Mouse (Mus musculus): ENCODE data around the gene Sned1.
"Not testable (repeated sequence)": the region's sequence is repeated elsewhere in the genome, so short reads cannot be mapped to it uniquely, and the experiment has no call there.

Sned1 gene

DNA sequence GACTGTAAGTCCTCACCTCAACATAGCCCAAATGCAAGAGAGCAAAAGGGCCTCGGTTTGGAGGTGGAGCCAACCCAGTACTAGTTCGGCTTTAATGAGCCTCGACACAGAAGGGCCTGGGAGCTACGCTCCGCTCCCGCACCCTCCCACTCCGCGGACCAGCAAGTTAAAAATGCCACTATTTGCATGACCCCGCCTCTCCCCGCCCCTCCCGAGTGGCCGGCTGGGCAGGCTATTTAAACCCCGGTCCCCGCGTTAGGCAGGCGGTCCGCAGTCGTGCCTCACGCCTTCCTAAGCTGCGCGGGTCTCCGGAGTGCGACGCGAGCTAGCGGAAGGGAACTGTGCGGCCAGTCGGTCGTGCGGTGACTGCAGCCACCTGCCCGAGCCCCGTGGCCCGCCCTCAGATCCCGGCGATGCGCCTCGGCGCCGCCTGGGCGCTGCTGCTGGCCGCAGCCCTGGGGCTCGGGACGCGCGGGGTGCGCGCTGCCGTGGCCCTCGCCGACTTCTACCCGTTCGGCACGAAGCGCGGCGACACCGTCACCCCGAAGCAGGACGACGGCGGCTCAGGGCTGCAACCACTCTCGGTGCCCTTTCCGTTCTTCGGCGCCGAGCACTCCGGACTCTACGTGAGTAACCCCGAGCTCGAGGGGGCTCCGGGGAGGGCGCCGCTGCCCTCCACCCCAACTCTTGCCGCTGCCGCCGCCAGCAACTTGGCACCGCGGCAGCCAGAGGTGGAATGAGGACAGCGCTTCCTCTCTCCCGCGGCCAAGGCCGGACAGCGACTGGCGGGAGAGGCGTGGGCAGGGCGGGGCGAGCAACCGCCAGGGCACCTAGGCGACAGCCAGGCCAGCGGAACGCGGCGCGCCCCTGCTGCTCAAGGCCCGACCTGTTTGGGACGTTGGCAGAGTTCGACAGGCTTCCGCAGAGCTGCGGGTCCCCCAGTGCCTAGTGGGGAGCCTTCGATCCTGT lies at the start of gene Sned1:
Gene Sned1 (plus strand): TSS at position 266 of the 969 bp plus-strand sequence.
- peak; percentile 94 for DNase-seq

DNA sequence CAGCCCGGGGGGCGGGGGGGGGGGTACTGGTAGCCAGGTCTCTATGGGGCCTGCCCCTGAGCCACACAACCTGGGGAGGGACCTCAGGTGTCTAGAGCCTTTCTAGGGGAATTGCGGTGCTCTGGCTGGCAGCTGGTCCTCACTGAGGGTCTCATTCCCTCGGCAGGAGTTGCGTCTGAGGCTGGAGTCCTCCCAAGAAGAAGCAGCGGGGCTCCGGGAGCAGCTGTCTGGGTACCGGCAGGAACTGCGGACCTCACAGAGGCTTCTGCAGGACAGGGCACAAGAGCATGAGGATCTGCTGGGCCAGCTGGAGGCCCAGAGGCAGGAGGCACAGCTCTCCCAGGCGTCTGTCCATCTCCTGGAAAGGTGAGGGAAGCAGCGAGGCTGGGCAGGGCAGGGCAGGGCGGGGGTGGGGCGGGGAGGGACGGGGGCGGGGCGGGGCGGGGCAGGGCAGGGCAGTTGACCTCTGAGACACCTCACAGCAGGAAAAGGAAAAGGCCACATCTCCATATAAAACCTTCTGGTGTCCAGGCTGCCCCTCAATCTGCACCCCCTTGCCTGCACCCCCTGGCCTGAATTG lies 44.8 kb upstream of the Sned1 start:
- no peak for DNase-seq

DNA sequence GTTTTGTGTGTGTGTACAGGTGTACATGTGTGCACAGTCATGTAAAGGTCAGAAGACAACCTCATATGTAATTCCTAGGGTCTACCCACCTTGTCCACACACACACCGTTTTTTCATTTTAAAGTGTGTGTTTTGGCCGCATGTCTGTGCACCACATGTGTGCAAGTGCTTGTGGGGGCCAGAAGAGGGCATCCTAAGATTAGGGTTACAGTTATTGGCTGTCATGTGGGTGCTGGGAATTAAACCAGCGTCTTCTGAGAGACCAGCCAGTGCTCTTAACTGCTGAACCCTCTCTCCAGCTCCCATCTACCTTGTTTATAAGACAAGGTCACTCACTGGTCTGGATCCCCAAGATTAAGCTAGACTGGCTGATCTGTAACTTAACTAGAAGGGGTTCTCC lies 40.7 kb upstream of the Sned1 start:
- no peak for DNase-seq

DNA sequence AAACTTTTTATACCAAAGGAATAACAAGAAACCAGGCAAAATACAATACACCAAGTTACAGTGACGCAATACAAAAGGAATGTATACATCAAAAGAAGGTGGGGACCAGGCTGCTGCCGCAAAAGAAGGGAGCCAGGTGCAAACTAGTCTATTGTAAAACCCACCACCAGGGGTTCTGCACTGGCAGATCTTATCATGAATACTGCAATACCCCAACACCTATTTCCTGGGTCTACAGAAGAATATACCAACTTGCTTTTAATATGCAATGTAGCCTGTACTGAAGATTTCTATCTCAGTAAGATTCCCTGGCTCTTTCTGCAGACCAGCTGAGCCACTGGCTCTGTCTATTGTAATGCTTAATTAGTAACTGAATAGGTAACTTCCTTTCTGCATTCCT lies 38.2 kb upstream of the Sned1 start:
- not testable (repeated sequence) for DNase-seq

DNA sequence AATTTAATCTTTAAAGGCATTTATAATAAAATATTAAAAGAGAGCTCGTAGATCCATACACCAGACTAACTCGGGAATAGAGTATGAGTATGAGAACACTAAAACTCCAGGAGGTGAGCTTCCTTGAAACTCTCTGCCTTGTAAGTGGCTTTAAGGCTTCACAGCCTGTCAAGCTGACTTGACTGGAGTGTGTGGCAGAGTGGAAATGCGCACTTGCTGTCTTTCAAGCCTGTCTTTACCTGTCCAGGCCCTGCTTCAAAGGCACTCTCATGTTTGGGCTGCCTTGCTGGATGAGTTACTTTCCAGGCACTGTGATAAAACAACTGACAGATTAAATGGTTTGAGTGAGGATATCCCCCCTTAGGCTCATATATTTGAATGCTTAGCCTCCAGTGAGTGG lies 37.7 kb upstream of the Sned1 start:
- DNase-seq: no peak

DNA sequence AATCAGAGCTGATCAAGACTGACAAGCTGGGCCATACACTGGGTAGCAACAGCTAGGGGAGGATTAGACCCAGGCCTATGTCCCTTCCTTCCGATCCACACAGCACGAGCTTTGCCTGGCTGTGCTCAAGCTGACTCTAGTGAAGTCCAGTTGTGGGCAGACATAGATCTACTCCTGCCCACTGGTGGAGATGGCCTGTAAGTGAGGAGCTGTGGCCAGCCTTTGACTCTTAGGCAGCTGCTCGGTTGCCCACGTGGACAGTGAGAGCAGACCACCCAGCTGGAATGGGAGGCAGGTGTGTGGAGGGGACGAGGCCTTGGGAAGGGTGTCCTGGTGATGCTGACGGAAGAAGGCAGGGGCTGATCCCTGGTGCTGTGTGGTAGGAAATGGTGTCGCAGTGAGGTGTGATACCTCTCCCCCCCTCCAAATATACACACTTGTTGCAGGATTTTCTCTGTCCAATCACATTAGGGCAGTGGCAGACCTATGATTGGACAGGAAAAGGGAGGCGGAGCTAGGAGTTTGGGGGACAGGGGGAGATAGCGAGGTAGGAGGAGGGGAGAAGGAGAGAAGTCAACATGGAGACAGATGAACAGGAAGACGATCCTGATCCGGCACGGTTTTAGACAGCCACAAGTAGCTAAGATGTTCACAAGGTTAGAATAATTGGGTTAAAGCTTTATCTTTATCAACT lies 29.2 kb upstream of the Sned1 start:
- no peak for DNase-seq

DNA sequence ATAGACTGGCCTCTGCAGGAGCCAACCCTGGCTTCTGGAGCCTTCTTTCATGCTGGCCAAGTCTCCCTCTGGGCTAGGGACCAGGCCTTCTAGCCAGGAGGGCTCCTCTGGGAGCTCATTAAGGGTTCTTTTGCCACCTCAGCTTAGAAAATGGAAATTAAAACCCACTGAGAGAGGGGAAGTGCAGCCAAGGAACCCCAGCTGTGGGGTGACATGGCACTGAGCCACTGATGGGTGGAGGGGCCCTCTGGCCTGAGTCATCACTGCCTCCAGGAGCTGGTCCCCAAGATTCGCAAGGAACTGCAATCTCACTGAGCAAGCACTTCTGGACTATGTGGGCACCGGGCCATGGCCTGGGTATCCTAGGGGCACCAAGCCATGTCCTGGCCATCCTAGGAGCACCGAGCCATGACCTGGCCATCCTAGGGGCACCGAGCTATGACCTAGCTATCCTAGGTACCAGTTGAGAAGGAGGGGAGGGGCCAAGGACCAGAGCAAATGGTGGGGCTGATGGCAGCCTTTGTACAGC lies 28.0 kb upstream of the Sned1 start:
- no peak for DNase-seq

DNA sequence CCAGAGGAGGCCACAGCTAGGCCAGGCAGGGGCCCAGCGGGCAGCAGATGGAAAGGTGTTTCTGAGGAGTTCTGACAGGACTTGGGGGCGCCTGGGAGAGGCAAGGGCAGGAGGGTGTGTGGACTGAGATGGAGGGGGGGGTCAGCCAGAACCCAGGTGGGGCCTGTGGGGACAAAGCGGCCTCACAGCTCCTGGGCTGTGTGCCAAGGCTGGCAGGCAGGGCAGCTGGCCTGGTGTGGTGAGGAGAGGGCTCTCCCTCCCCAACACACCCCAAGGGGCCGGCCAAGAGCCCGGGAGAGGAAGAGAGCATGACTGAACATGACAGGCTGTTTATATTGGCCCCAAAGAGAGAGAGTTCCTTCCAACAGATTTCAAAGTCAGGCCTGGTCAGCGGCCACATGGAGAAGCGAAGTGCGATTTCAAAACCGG lies 25.4 kb upstream of the Sned1 start:
- peak; percentile 55 for DNase-seq

DNA sequence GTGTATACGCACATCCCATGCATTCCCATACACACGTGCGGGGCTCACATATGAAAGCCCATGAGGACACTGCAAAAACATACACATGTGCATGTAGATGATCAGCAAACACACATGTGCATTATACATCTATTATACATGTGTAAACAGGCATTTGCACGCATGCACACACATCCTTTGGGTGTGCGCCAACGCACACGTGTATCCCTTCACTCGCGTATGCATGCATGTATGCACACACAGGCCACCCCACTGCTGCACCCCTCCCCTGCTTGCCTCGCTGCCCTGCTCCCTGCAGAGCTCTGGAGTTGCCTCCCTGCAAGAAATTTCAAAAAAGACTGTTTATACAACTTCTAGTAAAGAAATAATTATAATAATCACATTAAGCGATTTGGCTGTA lies 24.6 kb upstream of the Sned1 start:
- DNase-seq: no peak

DNA sequence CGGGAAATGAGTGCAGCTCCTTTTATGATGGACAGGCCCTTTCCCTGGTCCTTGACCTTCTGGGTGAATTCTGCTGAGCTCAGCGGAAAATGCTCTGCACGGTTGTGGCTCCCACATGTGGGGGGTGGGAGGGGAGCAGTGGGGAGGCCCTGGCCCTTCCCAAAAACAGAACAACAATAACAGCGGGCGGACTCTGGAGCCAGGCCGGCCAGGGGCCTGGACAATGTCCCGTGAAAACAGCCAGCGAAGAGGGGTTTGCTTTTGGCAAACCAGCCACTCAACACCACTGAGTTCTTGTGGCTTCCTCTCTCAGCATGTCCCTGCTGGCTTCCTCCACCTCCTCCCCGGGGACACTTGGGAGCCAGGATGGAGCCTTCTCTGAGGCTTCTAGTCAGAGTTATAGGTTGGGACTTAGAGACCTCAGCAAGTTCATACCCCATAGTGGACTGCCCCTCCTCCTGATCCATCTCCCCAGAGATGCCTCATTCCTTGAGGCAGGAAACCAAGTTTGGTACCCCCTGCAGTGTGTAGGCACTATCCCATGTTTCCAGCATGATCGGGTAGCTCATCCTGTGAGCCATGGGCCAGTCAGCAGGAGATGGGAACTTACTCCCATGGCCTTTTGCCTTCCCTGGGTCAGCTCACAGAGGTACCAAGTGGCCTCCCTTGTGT lies 24.0 kb upstream of the Sned1 start:
- peak; percentile 44 for DNase-seq

DNA sequence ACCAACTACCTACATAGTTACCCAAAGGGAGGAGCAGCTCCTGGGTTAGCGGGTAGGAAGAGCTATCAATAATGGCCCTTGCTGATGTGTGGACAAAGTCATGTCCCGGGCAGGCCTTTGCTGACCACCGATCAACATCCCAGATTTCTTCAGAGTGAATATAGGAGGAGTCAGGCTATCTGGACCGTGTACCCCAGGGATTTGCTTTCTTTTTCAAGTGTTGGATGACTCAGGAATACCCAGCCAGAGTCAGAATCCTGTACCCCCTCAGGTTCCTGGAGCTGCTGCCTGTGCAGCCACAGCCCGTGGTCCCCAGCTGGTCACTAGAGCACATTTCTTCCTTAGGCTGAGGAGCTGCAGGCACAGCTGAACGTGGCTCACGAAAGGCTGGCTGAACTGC lies 23.2 kb upstream of the Sned1 start:
- no peak for DNase-seq

DNA sequence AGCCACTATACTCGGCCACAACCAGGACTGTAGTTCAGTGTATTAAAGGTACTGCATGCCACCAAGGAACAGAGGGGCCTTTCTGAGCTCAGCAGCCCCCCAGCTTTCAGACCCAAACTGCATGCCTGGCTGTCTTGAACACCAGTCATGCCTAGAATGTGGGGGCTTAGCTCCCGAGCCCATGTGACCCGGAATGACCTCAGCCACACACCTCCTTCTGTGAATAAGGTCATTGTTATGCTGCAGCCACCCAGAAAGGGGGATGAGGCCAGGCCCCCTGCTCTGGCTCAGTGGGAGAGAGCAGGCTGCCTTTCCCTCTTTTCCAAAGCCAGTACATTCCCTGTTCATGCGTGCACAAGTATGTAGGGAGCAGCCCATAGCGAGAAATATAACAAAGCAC lies 21.0 kb upstream of the Sned1 start:
- no peak for DNase-seq

DNA sequence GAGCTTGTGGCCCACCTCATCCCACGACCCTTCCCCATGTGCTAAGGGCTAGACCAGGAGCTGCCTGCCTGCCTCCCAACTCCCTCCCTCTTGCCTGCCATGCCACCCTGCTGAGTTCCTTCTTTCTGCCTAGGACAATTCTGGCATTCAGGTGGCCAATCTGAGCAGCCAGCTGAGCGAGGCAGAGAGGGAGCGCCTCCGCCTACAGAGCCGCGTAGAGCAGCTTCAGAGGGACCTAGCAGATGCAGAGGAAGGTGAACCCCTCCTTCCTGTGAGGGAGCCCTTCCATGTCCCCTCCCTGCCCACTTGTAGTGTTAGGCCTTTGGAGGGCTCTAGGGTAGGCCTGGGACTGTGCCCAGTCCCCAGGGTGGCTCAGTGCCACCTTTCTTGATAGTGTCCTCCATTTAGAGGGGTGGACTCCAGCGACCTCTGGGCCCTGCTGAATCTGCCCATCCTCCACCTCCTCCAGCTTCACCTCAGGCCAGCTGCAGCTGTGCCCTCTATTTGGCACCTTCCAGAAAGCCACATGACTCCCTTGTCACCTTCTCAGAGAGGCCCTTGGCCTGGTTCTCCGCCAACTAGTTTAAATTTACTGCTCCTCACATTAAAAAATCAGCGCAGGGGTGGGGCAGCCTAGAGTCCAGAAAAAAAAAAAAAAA lies 18.7 kb upstream of the Sned1 start:
- peak; percentile 72 for DNase-seq

DNA sequence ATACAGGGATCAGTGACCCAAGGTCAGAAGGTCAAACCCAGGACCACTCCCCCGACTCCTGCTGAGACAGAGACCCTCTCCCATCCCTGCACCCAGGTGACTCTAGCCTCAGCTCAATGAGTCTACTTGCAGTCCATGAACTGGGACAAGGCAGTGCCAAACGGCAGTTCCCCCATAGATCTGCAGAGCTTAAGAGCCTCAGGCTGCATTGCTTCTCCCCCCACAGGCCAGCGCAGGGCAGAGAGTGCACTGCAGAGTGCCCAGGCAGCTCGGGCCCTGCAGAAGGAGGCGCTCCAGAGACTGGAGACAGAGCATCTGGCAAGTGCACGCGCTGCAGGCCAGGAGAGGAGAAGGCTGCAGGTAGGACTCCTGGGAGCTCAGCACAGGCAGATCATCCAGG lies 18.1 kb upstream of the Sned1 start:
- no peak for DNase-seq

DNA sequence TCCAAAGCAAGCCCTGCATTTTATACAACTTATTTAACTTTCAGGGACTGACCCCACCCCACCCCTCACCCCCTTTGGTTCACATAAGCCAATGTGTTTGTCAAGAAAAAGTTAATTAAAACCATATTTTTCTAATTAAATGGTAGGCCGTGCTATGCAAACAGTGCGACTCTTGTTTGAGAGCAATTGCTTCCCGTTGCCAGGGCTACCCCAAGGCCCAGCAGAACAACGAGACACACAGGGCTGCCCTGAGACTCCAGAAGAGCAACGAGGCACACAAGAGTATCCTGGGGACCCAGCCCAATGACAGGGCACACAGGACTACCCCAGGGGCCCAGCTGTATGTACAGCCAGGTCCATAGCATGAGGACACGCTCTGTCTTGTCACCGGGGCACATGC lies 14.9 kb upstream of the Sned1 start:
- no peak for DNase-seq

DNA sequence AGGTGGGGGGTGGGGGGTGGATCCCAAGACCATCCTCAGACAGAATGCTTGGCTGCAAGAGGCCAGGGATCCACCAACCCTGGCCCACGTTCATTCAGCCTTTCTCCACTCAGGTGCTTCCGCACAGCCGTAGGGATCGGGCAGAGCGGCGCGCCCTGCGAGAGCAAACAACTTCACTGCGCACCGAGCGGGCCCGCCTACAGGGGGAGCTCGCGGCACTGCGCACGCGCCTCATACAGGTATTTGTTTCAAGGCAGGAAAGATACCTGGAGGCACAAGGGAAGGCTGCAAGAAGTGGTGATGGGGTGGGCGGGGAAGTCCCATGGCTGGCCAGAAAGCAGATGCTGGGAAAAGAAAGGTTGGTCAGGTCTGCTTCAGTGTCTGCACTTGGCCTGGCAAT lies 11.7 kb upstream of the Sned1 start:
- peak; percentile 62 for DNase-seq

DNA sequence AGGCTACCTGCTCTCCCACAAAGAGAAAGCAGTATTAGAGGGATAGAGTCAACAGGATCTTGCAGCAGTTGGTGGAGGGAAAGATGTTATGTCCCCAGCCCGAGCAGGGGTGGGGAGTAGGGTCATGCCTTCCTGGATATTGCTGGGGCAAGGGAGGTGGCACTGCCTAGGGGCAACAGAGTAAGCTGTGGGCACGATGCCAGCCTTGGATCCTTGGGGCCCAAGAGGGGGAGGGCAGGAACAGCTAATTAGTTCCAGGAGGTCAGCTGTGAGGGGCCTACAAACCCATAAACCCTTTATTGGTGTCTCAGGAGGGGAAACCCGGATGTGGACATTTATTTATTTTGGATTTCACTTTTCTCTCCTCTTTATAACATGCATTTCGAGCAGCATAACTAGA lies 10.4 kb upstream of the Sned1 start:
- no peak for DNase-seq

DNA sequence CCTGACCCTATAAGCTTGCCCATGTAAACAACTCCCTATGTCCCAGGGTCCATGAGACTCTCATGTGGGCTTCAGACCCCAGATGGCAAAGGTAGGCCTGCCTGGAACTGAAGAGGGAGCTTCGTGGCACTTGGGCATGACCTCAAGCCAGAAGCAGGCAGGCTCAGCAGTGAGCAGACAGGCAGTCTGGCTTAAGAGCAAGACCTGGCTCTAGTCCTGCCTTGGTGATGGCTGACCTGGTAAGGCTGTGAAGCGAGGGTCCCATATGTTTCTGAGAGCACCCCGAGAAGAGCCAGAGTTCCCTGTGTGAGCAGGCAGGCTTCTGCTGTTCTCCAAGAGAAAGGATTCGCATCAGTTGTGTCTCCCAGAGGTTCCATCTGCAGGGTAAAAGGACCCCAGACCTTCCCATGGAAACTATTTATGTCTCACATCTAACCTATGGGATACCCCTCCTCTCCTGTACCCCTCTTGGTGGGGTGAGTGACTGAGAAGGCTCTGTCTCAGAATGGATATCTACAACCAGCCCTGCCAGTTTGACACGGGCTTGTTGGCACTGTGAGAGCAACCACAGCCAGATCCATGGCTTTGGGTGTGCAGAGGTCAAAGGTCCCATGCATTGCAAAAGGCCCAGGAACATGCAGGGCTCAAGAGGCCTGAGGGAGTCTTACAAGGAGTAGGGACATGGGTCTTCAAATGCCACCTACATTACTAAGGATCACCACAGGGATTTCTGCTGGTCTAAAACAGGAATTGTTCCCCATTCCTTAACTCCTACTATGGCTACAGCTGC lies 9.7 kb upstream of the Sned1 start:
- no peak for DNase-seq

DNA sequence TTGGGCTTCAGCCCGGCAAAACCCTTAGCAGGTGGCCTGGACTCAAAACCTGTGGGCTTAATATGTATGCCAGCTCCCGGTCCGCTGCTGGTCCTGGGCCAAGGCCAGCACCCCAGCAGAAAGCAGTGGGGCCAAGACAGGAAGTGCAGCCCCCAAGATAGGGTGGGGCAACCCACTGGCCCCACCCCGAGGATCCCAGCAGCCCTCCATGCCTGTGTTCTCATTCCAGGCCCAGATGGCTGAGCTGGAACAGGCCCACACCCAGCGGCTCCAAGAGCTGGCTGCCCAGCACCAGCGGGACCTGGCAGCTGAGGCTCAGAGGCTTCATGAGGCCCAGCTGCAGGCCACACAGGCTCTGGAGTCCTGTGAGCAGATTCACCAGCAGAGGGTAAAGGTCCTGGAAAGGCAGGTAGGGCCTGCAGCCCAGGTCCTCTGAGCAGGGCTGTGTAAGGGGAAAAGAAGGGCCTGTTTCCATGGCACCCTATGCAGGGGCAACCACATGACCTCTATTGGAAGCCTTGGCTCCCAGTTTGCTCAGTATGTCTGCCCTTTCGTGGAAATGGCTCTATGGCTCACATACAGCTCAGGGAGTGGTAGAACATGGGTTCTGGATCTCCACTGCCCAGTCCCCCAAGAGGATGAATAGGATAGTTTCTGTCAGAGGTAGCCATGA lies 8.2 kb upstream of the Sned1 start:
- DNase-seq: no peak

DNA sequence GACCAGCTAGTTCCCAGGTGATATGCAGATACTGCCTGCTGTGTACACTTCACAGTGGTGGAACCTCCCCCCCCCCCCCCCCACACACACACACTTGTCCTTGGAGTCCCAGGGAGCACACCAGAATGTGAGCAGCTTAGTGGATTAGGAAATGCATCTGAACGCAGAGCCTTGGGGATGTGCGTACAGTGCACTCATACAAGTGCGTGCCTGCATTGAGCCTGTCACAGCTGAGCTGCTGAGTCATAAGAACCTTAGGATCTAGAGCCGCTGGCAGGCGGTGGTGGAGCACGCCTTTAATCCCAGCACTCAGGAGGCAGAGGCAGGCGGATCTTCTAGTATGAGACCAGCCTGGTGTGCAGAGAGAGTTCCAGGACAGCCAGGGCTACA lies 7.7 kb upstream of the Sned1 start:
- DNase-seq: no peak

DNA sequence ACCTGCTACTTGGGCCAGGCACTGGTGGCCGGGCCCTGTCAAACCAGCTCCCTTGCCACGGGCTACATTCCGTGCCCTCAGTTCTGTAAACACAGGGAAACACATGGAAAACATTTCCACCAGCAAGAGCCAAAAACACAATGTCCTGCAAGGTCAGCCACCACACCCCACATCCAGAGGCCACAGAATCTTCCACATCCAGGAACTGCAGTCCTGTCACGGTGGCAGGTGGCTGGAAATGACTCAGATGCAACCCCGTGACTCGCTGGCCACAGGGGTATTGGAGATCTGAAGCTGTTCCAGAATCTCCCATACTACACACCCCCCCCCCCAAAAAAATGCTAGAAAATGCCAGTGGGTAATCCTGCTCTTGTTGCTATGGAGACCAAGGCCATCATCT lies 6.4 kb upstream of the Sned1 start:
- peak; percentile 40 for DNase-seq
